Mouse (Mus musculus): Measurements from ENCODE around the gene Upk3a. TPM values are rescaled to one million over a fixed set of nuclear protein-coding genes. Genes with fewer than 3 reads are reported as not detected.
A peak's percentile ranks its signal among the peaks of the same experiment; 100 is the strongest.

Upk3a gene
- not detected for total RNA-seq (2021)
- long read RNA-seq, experiment 1, partial matches to known transcripts: 0 of 1 reads
- long read RNA-seq, experiment 1, other reads (novel, unspliced or antisense): 0 of 1 reads
- long read RNA-seq, experiment 2, partial matches to known transcripts: 0 of 2 reads
- long read RNA-seq, experiment 2, other reads (novel, unspliced or antisense): 2 of 2 reads

DNA sequence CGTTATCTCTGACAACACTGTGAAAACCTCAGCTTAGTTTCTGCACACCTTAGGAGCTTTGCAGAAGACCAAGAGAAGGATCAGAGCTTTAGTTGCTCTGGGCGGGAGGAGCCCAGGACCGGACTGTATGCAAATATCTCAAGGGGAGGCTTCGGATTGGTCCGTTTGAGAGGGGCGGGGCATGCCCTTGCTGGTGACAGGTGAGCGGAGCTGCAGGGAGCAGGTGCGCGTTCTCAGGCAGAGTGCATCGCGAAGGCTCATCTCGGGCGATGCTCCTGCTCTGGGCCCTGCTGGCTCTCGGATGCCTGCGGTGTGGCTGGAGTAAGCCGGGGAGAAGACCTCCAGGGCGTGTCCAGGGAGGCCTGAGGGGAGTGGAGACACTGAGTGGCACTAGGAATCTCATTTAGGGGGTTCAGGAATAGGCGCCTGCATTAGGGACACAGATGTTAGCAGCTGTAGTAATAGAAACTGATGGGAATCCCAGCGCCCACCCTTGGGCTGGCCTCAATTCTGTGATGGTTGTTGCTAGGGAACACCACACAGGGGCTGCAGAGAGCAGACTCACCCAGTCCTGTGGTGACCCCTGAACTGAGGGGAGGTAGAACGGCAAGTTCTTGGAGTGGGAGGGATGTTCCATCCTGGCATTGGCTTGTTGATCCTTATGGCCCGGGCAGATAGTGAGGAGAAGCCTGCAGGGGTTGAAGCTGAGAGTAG is at the start of gene Upk3a:
Gene Upk3a, plus strand, starts transcription at position 191 of the 714 bp plus-strand sequence.
- no peak for DNase-seq (ENCODE audit: low spot score in 2 of 2)
- intact Hi-C loops (cut with DNase I): no loop called here

DNA sequence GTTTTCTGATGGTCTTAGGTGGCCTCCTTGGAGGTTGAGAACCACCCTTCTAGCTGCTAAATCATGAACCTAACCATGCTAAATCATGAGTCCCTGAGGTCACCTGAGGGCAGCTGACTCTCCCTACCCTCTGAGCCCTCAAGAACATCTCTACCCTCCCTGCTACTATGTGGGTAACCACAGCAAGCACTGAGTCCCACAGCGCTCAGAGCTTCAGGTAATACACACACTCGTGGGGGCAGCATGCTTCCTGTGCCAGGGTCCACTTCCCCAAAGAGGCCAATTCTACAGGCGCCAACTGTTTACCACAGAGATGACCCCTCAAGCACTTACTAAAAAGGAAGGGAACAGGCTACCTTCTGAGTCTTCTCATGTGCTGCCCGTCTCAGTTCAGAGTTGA is 48.4 kb upstream of the Upk3a start:
- intact Hi-C loops (cut with DNase I): no loop called here

DNA sequence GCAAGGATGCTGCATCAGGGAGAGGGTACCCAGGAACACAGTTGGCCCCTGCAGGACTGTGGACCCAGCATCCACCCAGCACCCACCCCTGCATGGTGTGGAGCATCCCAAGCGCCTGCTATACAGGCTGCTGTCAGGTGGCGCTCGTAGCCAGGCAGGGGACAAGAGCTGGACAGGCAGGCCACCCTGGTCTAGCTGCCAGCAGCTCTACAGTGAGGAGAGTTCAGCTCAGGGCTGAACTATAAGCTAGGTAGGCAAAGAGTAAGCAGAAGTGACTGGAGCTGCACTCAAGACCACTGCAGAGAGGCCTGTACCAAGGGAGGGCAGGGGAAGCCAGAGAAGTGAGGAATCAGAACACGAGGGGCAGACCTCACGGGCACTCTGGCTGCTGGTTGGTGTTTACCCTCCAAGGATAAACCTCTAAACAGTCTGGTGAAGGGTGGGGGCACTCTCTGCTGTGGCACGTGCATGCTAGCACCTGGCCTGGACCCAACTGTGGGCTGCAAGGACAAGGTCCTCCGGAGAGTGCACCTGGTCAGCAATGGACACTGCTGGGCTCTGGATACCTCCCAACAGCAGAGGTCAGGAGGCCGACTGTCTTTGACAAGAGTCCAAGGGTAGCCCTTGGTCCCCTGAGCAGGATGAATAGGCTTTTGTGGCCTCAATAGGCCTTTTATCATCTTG is 43.9 kb upstream of the Upk3a start:
- intact Hi-C loops (cut with DNase I): no loop called here
- DNase-seq (ENCODE audit: low spot score in 2 of 2): no peak

More for the DNA sequence above, 48.4 kb upstream of the Upk3a start:
- no peak for DNase-seq (ENCODE audit: low spot score in 2 of 2)

DNA sequence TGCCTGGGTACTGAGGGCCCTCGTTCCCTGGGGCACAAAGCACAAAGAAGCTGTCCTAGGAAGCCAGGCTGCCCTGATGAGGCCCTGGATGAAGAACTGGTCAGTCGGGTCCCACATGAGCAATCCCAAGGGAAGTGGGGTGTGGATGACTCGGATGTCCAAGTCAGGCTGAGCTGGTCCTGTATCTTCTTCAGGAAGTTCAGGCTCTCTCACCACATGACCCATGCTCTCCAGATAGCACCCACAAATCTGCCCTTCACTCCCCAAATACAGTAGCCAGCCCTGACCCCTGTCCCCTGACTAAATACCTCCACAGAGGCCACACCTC is 43.4 kb upstream of the Upk3a start:
- intact Hi-C loops (cut with DNase I): no loop called here
- peak in 1 of 2 experiments; percentile 69 for DNase-seq (ENCODE audit: low spot score in 2 of 2)

DNA sequence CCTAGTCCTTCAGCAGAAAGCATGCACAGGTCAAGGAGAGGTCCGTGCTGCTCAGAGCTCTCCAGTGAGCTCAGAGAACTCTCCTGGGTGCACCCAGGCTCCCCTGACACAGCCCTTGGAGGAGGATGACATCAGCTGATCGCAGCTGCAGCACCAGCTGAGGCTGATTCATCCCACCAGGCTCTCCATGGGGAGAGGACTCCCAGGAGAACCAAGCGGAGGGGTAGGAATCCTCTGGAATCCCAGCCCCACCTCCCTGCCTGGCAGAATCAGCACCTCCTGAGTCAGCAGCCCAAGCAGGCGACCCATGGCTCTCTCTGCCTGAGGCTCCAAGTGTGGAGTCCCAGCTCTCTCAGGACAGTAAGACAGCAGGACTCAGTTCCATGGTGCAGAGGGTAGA is 41.2 kb upstream of the Upk3a start:
- intact Hi-C loops (cut with DNase I): no loop called here
- DNase-seq (ENCODE audit: low spot score in 2 of 2): peak; percentile 73 to 74

DNA sequence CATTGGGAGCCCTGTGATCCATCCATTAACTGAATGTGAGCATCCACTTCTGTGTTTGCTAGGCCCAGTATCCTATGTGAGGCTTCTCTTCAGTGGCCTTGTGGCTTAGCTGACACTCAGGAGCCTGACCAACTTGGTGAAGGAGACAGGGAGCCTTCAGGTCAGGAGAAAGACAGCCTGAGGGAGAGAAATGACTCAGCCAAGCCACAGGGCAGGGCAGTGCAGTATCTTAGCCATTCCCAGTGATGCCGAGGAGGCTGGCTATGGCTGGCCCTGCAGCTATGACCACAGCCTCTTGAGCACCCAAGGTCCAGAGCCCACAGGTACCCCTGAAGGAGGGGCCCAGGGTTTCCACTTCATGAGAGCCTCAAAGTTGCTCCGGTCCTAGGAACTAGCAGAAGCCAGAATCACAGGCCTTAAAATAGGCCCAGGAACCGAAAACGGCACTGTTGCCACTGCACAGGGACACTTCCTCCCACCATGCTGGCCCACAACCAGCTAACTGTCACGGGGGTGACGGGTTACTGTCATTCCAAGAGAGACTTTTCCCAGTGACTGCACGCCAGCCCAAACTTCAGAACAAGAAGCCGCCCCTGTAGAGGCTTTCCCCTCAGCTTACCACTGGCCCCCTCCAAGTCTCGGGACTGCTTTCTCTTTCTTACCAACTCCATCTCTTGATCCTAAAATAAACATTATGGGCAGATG is 35.2 kb upstream of the Upk3a start:
- intact Hi-C loops (cut with DNase I): no loop called here
- DNase-seq (ENCODE audit: low spot score in 2 of 2): no peak

DNA sequence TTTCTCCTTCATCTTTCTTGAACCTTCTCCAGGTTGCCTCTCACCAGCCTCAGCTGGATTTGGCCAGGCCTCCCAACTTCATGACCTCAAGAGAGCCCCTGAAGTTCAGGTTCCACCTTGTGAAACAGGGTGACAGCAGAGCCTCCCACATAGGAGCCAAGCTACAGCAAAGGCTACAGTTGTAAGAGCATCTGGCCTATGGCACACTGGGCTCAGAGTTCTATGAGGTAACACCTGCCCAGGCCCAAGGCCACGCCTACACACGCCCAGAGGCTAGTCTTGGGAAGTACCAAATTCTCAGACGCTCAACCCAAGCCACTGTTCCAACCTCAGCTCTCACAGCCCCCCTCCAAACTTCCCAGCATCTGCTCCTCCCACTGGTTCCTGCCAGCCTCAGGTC is 34.1 kb upstream of the Upk3a start:
- no peak for DNase-seq (ENCODE audit: low spot score in 2 of 2)
- intact Hi-C loops (cut with DNase I): no loop called here

DNA sequence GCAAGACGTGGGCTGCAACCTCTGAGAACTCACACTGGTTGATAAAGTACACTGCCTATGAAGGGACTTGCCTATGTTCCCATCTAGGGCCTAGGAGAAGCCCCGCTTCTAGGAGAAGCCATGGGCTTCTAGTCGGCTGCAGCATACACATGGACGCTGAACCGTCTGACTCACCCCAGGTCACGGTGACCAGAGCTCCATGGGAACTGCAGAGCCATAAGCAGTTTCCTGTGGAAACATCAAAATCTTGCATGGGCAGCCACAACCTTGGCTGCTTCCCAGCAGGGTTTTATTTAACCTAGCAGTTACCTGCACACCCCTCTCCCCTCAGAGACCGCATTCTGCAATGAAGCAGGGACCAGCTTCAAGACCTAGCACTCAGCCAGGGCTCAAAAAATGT is 33.2 kb upstream of the Upk3a start:
- intact Hi-C loops (cut with DNase I): no loop called here
- no peak for DNase-seq (ENCODE audit: low spot score in 2 of 2)

DNA sequence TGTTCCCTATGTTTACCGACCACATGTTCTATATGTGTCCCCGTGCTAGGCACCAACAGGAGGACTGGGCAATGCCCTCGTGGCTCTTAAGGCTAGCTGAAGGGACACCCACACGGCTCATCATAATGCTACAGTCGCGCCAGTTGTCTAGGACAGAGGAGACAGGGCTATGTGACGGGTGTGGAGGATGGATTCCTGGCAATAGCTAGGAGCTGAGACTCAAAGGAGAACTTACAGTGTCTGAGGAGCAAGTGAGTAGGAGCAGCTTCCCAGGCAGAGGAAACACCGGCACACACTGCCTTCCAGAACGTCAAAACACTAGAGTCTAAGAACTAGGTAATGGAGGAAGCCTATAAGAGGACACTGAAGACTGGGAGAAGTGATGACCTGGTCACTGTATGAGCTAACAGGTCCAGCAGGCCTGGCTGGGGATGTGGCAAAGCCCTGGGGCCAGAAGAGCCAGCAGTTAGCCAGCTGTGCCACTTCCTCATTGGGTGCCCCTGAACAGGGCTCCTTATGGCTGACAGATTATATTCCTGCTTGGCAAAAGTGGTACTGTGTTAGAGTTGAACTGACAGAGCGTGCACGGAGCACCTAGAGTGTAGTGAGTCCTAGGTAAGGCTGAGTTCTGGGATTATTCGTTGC is 31.3 kb upstream of the Upk3a start:
- DNase-seq (ENCODE audit: low spot score in 2 of 2): no peak
- intact Hi-C loops (cut with DNase I): no loop called here

DNA sequence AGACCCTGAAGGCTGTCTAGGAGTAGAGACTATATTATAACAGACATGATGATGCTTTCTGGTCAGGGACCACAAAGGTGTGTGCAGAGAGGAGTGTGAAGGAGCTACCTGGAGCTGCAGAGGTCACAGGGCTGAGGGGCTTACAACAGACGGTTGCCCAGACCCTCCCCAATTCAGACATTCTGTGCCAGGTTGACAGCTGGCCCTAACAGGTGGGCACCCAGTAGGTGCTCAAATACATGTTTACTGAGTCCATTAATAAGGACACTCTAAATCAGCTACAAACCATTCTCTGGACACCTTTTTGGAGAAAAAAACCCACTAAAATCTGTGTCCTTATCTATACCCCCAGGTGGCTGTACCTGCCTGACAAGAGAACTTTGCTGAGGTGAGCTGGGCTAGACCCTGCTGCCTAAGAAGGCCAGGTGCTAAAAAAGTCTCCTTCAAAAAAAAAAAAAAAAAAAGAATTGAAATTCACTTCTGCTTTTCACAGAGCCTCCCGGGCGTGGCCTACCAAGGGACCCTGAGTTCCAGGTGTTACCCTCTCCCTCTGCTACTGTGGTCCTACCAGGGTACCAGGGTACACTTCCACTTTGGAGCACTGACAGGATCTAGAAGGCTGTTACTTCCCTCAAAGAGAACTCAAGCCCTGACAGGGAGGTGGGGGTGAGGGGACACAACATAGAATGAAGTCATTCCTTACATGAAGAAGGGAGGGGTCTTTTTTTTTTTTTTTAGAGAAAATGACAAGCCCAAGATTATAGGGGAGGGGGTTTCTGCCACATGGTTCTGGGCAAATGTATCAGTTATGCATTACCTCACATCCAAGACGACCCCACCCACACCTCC is 30.5 kb upstream of the Upk3a start:
- intact Hi-C loops (cut with DNase I): no loop called here

DNA sequence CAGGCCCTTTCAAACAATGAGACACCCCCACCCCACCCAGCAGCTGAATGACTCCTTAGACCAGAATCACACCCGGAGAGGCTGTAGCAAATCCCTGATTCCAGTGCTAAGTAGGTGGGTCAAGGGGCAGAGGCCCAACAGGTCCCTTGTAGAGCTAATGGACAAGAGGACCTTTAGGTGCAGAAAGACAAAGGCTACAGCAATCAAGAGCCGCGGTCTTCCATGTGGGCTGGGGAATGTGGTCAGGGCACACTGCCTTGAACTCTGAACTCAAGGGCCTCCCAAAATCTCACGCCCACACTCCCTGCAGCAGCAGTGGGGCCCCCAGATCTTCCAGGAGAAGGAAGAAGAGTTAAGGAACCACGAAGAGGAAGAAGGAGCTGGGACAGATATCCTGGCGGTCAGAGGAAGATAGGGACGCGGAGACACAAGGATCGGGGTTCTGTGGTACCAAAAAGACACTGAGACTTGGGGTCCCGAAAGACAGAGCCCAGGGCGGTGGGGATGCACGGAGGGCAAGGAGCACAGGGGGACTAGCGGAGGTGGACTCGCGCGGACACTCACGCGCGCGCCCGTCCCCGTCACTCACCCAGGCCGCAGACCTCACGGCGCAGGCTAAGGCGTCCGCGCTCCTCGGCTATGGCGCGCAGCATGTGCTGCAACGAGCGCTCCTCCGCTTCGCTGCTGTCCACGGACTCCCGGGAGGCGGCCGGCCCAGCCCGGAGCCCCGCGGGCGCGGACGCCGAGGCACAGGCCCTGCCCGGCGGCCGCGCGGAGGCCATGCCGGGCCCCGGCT is 29.7 kb upstream of the Upk3a start:
- peak in 1 of 2 experiments; percentile 41 for DNase-seq (ENCODE audit: low spot score in 2 of 2)
- intact Hi-C loops (cut with DNase I): no loop called here

More for the DNA sequence above, 30.5 kb upstream of the Upk3a start:
- DNase-seq (ENCODE audit: low spot score in 2 of 2): no peak

DNA sequence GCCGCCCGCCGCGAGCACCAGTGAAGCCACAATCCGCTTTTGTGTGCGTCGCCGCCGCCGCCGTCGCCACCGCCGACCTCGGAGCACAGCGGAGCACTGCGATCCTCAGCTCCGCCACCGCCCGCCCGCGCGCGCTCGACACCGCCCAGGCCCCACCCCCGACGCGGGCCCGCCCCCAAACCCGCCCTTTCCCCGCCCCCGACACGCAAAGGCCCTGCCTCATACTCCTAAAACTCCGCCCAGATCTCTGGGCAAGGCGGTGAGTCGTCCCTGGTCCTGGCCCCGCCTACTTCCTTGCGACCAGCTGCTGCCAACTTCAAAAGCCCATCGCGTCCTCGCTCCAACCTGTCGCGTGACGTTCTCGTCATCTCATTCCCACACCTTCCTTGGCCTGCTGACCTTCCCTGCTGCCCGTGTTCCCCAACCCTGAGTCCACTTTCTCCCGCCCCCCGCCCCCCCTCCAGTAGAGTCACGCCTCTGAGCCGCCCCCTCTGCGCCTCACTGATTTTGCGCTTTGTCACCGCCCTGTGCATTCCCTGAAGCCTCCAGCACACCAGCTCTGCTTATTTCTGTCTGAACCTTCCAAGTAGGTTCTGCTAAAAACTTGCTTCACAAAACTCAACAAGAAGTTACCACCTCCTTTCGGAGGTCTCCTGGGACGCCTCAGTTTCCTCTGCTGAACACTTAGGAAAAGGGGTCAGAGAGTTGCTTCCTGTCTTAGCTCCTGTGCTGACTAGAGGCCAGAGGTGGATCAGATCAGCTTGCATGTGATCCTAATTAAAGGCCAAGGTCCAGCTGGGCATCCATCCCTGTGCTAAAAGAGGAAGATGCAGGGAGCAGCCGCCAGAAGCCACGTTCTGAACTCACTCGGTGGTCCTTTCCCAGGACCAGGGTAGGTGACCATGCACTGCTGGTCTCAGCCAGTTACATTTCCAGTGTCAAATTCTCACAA is 28.8 kb upstream of the Upk3a start, which contains the start of gene 5031439G07Rik:
Gene 5031439G07Rik, minus strand, starts transcription at position 678 of the 952 bp plus-strand sequence.
- intact Hi-C loops (cut with DNase I): no loop called here
- peak; percentile 86 to 95 for DNase-seq (ENCODE audit: low spot score in 2 of 2)

DNA sequence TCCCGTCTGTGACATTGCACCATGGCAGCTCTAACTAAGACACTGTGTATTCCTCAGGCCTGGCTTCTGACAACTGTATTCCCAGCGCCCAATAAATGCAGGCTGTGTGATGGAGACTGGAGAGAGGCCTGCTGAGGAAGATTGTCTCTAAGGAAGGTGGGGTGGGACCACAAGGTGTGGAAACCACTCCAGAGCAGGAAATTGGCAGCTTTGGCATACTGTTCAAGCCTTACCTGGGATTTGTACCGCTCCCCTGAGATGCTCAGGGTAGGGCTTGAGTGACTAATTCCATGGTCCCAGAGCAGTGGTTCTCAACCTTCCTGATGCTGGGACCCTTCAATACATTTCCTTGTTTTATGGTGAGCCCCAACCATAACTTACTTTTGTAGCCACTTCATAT is 27.8 kb upstream of the Upk3a start:
- no peak for DNase-seq (ENCODE audit: low spot score in 2 of 2)
- intact Hi-C loops (cut with DNase I): no loop called here

DNA sequence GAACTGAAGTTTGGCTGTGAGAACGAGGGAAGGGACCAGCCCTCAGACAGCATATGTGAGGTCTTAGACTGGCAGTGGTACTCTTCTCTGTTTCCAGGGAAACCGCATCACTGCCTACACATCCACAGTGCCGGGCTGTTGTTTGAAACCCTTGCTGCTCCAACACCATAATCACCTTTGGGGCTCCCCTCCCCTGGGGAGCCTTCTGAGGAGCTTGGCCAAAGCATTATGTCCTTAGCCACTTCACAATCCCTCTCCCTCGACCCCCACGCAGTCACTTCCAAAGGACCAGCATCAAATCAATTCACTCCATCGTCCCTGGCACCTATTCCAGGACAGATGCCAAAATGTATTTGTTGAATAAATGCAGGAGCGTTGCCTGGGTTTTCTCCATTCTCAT is 27.2 kb upstream of the Upk3a start:
- intact Hi-C loops (cut with DNase I): no loop called here
- peak; percentile 43 to 61 for DNase-seq (ENCODE audit: low spot score in 2 of 2)

DNA sequence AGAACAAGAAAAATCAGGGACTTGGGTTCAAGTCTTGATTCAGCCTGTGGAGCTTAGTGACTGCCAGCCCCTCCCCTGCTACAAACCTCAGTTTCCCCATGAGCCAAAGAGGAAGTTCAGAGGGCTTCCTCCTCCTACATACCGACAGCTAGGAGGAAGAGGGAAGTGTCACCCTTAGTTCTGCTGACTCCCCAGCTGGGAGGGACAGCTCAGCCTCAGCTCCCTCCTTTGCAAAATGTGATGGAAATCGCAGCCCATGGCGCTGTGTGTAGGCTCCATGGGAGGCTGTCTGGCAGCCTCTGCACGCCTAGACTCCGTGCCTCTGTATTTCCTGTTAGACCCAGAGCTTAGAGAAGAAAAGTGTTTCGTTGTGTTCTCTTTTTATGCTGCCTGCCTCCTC is 22.4 kb upstream of the Upk3a start:
- intact Hi-C loops (cut with DNase I): no loop called here
- no peak for DNase-seq (ENCODE audit: low spot score in 2 of 2)

DNA sequence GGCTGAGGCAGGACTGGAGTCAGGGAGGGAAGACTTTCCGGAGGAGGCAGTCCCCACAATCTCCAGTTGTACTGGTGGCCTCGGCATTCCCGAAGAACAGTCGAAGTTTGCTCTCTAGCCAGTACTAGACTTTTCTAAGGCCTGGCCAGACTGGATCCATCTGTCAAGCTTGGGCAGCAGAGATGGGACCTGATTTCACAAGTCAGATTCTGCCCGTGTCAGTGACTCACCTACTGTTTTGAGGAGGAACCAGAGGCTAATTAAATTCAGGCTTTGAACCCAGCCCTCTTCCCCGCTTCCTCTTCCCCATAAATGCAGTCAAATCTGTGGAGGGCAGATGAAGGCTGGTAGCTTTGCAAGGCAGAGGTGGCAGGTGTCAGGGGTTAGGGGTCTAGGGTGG is 21.9 kb upstream of the Upk3a start:
- intact Hi-C loops (cut with DNase I): loop anchor here (5.0 kb wide), 2 partner anchors 42 to 68 kb away; no protein-coding TSS in a partner anchor

DNA sequence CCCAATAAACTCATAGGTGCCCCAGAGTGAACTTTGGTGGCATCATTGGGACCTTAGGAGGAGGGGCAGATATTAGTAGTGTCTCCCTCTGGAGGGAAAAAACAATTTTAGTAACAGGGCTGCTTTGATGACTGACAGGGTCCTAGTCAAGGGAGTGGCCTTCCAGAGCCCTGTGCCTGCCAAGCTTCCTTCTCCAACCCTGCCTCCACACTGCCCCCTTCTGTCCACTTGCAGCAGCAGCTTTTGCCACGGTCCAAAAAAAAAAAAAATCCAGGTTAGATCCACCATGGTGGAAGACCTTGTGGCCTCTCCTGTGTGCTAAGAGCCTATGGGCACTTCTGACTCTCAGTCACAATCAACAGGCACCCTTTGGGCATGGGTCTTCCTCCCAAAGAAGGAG is 21.0 kb upstream of the Upk3a start:
- peak in 1 of 2 experiments; percentile 53 for DNase-seq (ENCODE audit: low spot score in 2 of 2)
- intact Hi-C loops (cut with DNase I): loop anchor here (5.0 kb wide), 2 partner anchors 41 to 69 kb away; no protein-coding TSS in a partner anchor

More for the DNA sequence above, 21.9 kb upstream of the Upk3a start:
- no peak for DNase-seq (ENCODE audit: low spot score in 2 of 2)
